Mouse (Mus musculus) liver, adult 2 months (tissue): ENCODE measurements around the gene Klri2.
"Not testable (repeated sequence)": the region's sequence is repeated elsewhere in the genome, so short reads cannot be mapped to it uniquely, and the experiment has no call there.

Experiments
- CTCF ChIP-seq: fragments of 200-500 bp; IDR thresholded peaks from 2 replicates; pipeline ENCODE4 v1.5.1; 2011; ENCODE audit warnings: low read depth, low read length, control low read depth
- POLR2A ChIP-seq: fragments of 200-500 bp; IDR thresholded peaks from 2 replicates; pipeline ENCODE4 v1.6.1; 2011; ENCODE audit warnings: low read length, control low read depth; ENCODE audit not compliant: insufficient read depth; ENCODE audit errors: extremely low read depth

GRCm38 (mm10) chr6:129691436-129691835, 48.8 kb downstream of the Klri2 start:
- not testable (repeated sequence) for TF ChIP-seq CTCF, POLR2A
